Mouse (Mus musculus) gastrocnemius, adult 2 months (tissue): ENCODE measurements around the gene Pfkfb4. TPM values are rescaled to one million over a fixed set of nuclear protein-coding genes. Genes with fewer than 3 reads are reported as not detected.
A peak's percentile ranks its signal among the peaks of the same experiment; 100 is the strongest.

Experiments
- DNase-seq: peaks from one replicate; pipeline ENCODE4 v3.0.0; 2022
- H3K27ac ChIP-seq: fragments of 200-600 bp; 2 replicates; pipeline ENCODE4 v1.8.1; 2022; ENCODE audit warnings: mild to moderate bottlenecking
- H3K4me3 ChIP-seq: fragments of 200-600 bp; 2 replicates; pipeline ENCODE4 v1.8.1; 2022; ENCODE audit warnings: mild to moderate bottlenecking, moderate library complexity
- CTCF ChIP-seq: fragments of 200-600 bp; IDR thresholded peaks from 2 replicates; pipeline ENCODE4 v1.8.1; 2022; ENCODE audit warnings: antibody characterized with exemption, mild to moderate bottlenecking, moderate library complexity
- intact Hi-C: fragments of 180-260 bp; cut with DNase I; formaldehyde crosslinking; loops from one replicate; pipeline ENCODE4 v1.15.1; 2025
- total RNA-seq, 2 experiments: library from RNA; stranded (reverse); gene quantifications; 2 replicates each; pipeline ENCODE4 v1.2.3; 2021

The Pfkfb4 gene
- total RNA-seq, 2 experiments from 2014 or later: 26.4 to 58.3 TPM

DNA sequence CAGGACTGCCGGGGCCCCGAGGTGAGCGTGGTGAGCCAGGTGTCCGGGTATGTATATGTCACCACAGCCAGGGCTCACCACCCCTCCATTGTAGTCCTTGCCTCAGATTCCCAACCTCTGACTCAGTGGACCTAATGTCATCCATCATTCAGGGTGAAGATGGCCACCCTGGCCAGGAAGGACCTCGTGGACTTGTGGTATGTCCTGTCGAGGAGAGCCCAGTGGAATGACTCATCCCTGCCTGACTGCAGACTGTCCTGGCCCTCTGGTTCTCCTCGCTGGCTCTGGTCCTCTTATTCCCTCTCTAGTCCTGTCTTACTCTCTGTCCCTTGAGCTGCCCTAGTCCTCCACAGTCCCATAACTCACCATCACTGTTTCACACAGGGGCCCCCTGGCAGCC lies 13.6 kb upstream of the Pfkfb4 start:
- intact Hi-C loops: no loop called here
- no peak overlapping the region for H3K27ac ChIP-seq
- DNase-seq: no peak
- no peak overlapping the region for H3K4me3 ChIP-seq
- TF ChIP-seq CTCF: no peak

DNA sequence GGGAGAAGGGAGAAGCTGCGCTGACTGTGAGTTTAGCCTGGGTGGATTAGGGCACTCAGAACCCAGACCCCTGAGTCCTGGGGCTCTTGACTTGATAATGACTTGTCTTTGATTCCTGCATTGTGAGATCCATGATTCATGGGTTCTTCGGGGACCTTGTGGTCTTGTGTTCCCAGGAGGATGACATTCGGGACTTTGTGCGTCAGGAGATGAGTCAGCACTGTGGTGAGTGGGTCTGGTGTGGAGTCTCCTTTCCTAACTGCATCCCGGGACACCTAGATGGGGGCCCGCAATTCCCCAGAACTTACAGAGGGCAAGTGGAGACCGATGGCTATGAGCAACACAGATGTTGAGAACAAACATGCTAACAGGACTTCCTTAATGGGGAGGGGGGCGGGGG lies 9.1 kb upstream of the Pfkfb4 start:
- TF ChIP-seq CTCF: no peak
- intact Hi-C loops: no loop called here
- Histone ChIP-seq H3K4me3 (no peak overlapping the region), H3K27ac (no peak overlapping the region)
- DNase-seq: no peak

DNA sequence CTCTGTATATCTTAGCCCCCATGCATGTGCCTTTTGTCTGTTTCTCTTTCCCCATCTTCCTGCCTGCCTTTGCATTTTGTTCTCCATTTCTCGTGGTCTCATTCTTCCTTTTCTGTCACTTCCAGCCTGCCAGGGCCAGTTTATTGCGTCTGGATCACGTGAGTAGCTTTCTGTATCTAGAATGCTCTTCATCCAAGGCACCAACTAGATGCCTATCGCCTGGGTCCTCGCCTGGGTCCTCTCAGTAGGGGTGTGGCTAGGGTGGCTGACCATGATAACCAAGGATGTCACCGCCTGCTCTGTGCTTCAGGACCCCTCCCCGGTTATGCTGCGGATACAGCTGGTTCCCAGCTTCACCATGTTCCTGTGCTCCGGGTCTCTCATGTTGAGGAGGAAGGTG lies 8.4 kb upstream of the Pfkfb4 start:
- TF ChIP-seq CTCF: no peak
- DNase-seq: no peak
- intact Hi-C loops: no loop called here
- H3K27ac ChIP-seq: no peak overlapping the region
- H3K4me3 ChIP-seq: no peak overlapping the region

- intact Hi-C loops: loop anchor here (5.0 kb wide), 1 partner anchor 48 kb away; the partner anchor contains the start of gene Uqcrc1
- H3K27ac ChIP-seq: no peak within 1 kb of the TSS
- H3K4me3 ChIP-seq: no peak within 1 kb of the TSS
- TF ChIP-seq CTCF: no peak
- no peak for DNase-seq
Measured at GRCm38 (mm10) chr9:108985710-108986109, 5.9 kb upstream of the Pfkfb4 start, which contains the start of gene Ucn2. Ucn2 (plus strand) TSS chr9:108986010.

- peak; percentile 87 for DNase-seq
- H3K4me3 ChIP-seq: peak overlapping the region; percentile 75
- intact Hi-C loops: loop anchor here (5.0 kb wide), 1 partner anchor 51 kb away; the partner anchor contains the start of gene Uqcrc1
- TF ChIP-seq CTCF: no peak
- H3K27ac ChIP-seq: peak overlapping the region; percentile 96
Measured at GRCm38 (mm10) chr9:108987704-108988350, 3.8 kb upstream of the Pfkfb4 start.

DNA sequence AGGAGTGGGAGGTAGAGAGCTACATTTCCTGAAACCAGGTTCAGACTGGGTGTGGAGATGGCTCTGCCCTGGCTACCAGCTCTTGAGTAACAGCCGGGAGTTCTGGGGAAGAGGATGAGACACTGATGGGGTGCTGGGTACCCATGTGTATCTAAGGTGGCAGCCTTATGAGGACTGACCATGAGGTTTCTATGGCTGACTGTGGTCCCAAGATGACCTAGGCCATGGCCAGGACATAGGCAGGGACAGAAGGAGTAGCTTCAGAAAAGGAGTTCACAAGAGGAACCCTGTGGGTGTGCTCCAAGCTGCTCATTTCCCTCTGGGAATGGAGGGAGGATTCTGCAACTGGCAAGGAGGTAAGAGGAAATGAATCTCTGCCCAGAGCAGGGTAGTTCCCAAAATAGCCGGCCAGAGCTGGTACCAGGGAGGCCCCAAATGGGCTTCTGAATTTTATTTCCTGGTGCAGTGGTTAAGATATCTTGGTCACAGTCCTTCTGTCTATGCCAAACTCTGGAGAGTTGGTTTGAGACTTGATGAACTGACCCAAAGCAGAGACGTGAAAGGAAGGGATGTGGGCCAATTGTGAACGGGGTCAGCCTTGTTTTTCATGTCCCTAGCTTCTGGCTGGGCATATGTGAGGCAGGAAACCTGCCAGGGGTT lies 1.6 kb upstream of the Pfkfb4 start:
- Histone ChIP-seq H3K27ac (peak overlapping the region; percentile 96), H3K4me3 (peak overlapping the region; percentile 75)
- peak; percentile 54 for DNase-seq
- no peak for TF ChIP-seq CTCF
- intact Hi-C loops: loop anchor here (5.0 kb wide), 1 partner anchor 53 kb away; the partner anchor contains the start of gene Uqcrc1

GRCm38 (mm10) chr9:108990462-108990820 lies 1.1 kb upstream of the Pfkfb4 start:
- Histone ChIP-seq H3K27ac (peak overlapping the region; percentile 96), H3K4me3 (peak overlapping the region; percentile 75)
- intact Hi-C loops: no loop called here
- TF ChIP-seq CTCF: no peak
- peak; percentile 54 for DNase-seq

GRCm38 (mm10) chr9:108992085-108992469 lies 499 bp downstream of the Pfkfb4 start:
- TF ChIP-seq CTCF: no peak

GRCm38 (mm10) chr9:108992620-108993361 lies 1.2 kb downstream of the Pfkfb4 start:
- peak overlapping the region; percentile 75 for H3K4me3 ChIP-seq
- DNase-seq: peak; percentile 16
- peak overlapping the region; percentile 96; the same call in 1 of the 2 replicates for H3K27ac ChIP-seq
- no peak for TF ChIP-seq CTCF
- intact Hi-C loops: no loop called here

More at GRCm38 (mm10) chr9:108992085-108992469, 499 bp downstream of the Pfkfb4 start:
- Histone ChIP-seq H3K4me3 (peak overlapping the region; percentile 75), H3K27ac (peak overlapping the region; percentile 96)
- intact Hi-C loops: no loop called here
- DNase-seq: no peak

DNA sequence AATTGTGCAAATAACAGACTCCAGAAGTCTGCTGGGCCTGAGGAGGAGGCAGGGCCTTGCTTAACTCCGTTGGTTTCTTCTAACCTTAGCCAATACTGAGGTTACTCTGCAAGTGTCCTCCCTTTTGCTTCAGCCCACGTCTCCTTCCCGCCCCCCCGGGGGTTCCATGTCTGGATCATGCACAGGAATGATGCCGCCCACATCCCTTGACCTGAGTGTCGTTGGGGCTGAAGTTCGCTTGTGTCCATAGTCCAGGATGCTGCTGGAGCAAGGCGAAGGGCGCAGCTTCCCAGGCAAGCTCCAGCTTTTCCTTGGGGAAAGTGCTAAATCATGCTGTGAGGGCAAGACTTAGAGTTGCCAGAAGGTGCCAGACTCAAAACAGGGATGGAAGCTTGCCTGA lies 4.8 kb downstream of the Pfkfb4 start:
- intact Hi-C loops: no loop called here
- no peak for TF ChIP-seq CTCF
- H3K27ac ChIP-seq: no peak overlapping the region; the same call in 1 of the 2 replicates
- no peak overlapping the region for H3K4me3 ChIP-seq
- DNase-seq: peak; percentile 22

- H3K27ac ChIP-seq: peak overlapping the region; percentile 31; the same call in 1 of the 2 replicates
- H3K4me3 ChIP-seq: no peak overlapping the region
- TF ChIP-seq CTCF: no peak
- intact Hi-C loops: no loop called here
- DNase-seq: no peak
Measured at GRCm38 (mm10) chr9:108998287-108999166, 6.9 kb downstream of the Pfkfb4 start.

- intact Hi-C loops: no loop called here
- H3K27ac ChIP-seq: 0 out of 2 replicates have a peak overlapping the region, but pooled peaks have one; percentile 5
- no peak for TF ChIP-seq CTCF
Measured at GRCm38 (mm10) chr9:108999167-108999526, 7.6 kb downstream of the Pfkfb4 start.

More at GRCm38 (mm10) chr9:108999167-108999526, 7.6 kb downstream of the Pfkfb4 start:
- DNase-seq: peak; percentile 21
- no peak overlapping the region for H3K4me3 ChIP-seq
